Mouse (Mus musculus) liver, adult 2 months (tissue): ENCODE data around the gene Unc13a.

ENCODE experiments used
- CTCF ChIP-seq: fragments of 200-500 bp; IDR thresholded peaks from 2 replicates; pipeline ENCODE4 v1.5.1; 2011; ENCODE audit warnings: low read depth, low read length, control low read depth
- POLR2A ChIP-seq: fragments of 200-500 bp; IDR thresholded peaks from 2 replicates; pipeline ENCODE4 v1.6.1; 2011; ENCODE audit warnings: low read length, control low read depth; ENCODE audit not compliant: insufficient read depth; ENCODE audit errors: extremely low read depth

- TF ChIP-seq CTCF (peak; percentile 81), POLR2A (no peak)
Observed at GRCm38 (mm10) chr8:71586891-71587290, 84.7 kb downstream of the Unc13a start.
